Mouse (Mus musculus) left cerebral cortex, adult 2 months (tissue): ENCODE measurements around the gene Xpc. TPM values are rescaled to one million over a fixed set of nuclear protein-coding genes. Genes with fewer than 3 reads are reported as not detected.

Experiments
- DNase-seq, 2 experiments: peaks; one replicate each; pipeline ENCODE4 v3.0.0; 2021 to 2022; ENCODE audit warnings: low spot score in 2 of 2, mixed read lengths in 1 of 2; ENCODE audit errors: extremely low spot score in 1 of 2
- H3K27ac ChIP-seq: fragments of 200-600 bp; 2 replicates; pipeline ENCODE4 v1.8.1; 2022
- H3K4me3 ChIP-seq: fragments of 200-600 bp; 2 replicates; pipeline ENCODE4 v1.8.1; 2022
- CTCF ChIP-seq: fragments of 200-600 bp; IDR thresholded peaks from 2 replicates; pipeline ENCODE4 v1.8.1; 2022; ENCODE audit warnings: antibody characterized with exemption, mild to moderate bottlenecking, moderate library complexity
- intact Hi-C: fragments of 180-260 bp; cut with DNase I; formaldehyde crosslinking; loops from one replicate; pipeline ENCODE4 v1.15.1; 2025
- total RNA-seq, 2 experiments: library from RNA; stranded (reverse); gene quantifications; 2 replicates each; pipeline ENCODE4 v1.2.3; 2021

Xpc gene
- total RNA-seq, 2 experiments from 2014 or later = 12.9 to 13.2 TPM

GRCm38 (mm10) chr6:91467106-91467505 is 48.6 kb downstream of the Xpc start:
- intact Hi-C loops = no loop called here
- H3K4me3 ChIP-seq = no peak overlapping the region
- DNase-seq = no peak

GRCm38 (mm10) chr6:91465756-91466155 is 49.9 kb downstream of the Xpc start:
- Histone ChIP-seq H3K4me3 (no peak overlapping the region), H3K27ac (no peak overlapping the region)
- DNase-seq = no peak
- intact Hi-C loops = no loop called here
- no peak for TF ChIP-seq CTCF

More at GRCm38 (mm10) chr6:91467106-91467505, 48.6 kb downstream of the Xpc start:
- TF ChIP-seq CTCF = no peak
- no peak overlapping the region for H3K27ac ChIP-seq

- DNase-seq = no peak
- intact Hi-C loops = no loop called here
- no peak; the same call in none of the 2 replicates for TF ChIP-seq CTCF
- H3K4me3 ChIP-seq = no peak overlapping the region
- no peak overlapping the region for H3K27ac ChIP-seq
Observed at GRCm38 (mm10) chr6:91459471-91459870, 56.2 kb downstream of the Xpc start.

- no peak for TF ChIP-seq CTCF
- intact Hi-C loops = no loop called here
- no peak overlapping the region for H3K4me3 ChIP-seq
Observed at GRCm38 (mm10) chr6:91454546-91454945, 61.1 kb downstream of the Xpc start.

GRCm38 (mm10) chr6:91452056-91452455 is 63.6 kb downstream of the Xpc start:
- TF ChIP-seq CTCF = no peak
- Histone ChIP-seq H3K4me3 (no peak overlapping the region), H3K27ac (no peak overlapping the region)
- intact Hi-C loops = no loop called here
- no peak for DNase-seq

More at GRCm38 (mm10) chr6:91454546-91454945, 61.1 kb downstream of the Xpc start:
- DNase-seq = no peak
- no peak overlapping the region for H3K27ac ChIP-seq

GRCm38 (mm10) chr6:91449472-91450225 is 66.0 kb downstream of the Xpc start:
- DNase-seq = no peak
- TF ChIP-seq CTCF = no peak
- Histone ChIP-seq H3K27ac (no peak overlapping the region), H3K4me3 (no peak overlapping the region)
- intact Hi-C loops = no loop called here

- H3K27ac ChIP-seq = no peak overlapping the region
- intact Hi-C loops = no loop called here
- no peak for TF ChIP-seq CTCF
- DNase-seq = no peak
- no peak overlapping the region for H3K4me3 ChIP-seq
Observed at GRCm38 (mm10) chr6:91445316-91445715, 70.4 kb downstream of the Xpc start.

GRCm38 (mm10) chr6:91441145-91441662 is 74.5 kb downstream of the Xpc start:
- Histone ChIP-seq H3K27ac (peak overlapping the region; percentile 76), H3K4me3 (peak overlapping the region; percentile 88)
- intact Hi-C loops = loop anchor here (2.0 kb wide), 1 partner anchor 74 kb away; the partner anchor contains the start of genes Lsm3 and Xpc
- DNase-seq = no peak
- no peak for TF ChIP-seq CTCF

- H3K27ac ChIP-seq = peak overlapping the region; percentile 85
- DNase-seq = peak; percentile 97 to 99
- intact Hi-C loops = loop anchor here (1.0 to 2.0 kb wide), 2 partner anchors 33 to 74 kb away; partner anchors contain the start of genes Chchd4, Lsm3, Tmem43 and Xpc
- H3K4me3 ChIP-seq = peak overlapping the region; percentile 88
- TF ChIP-seq CTCF = no peak
Observed at GRCm38 (mm10) chr6:91440474-91441144, 75.1 kb downstream of the Xpc start.

Other genes with a start within 250 kb of the Xpc start
- gene Wnt7a, start 104.5 kb downstream of the Xpc start, total RNA-seq = 10 to 100 TPM in 1 of 2 experiments, 1 to 10 TPM in 1; 9.8 to 16.0 TPM
- 10 to 100 TPM; 20.8 to 21.2 TPM for gene Chchd4, start 42.3 kb downstream of the Xpc start, total RNA-seq
- gene Tmem43, start 42.2 kb downstream of the Xpc start, total RNA-seq = 10 to 100 TPM; 29.3 to 30.0 TPM
- gene Lsm3, start within 50 bp of the Xpc start, total RNA-seq = 10 to 100 TPM; 35.0 to 40.6 TPM
- gene Slc6a6, start 168.2 kb upstream of the Xpc start, total RNA-seq = 100 to 1,000 TPM; 127 to 147 TPM